Mouse (Mus musculus): ENCODE results near the gene Ctsa.
"Not testable (repeated sequence)": the region's sequence is repeated elsewhere in the genome, so short reads cannot be mapped to it uniquely, and the experiment has no call there.

Gene Ctsa

DNA sequence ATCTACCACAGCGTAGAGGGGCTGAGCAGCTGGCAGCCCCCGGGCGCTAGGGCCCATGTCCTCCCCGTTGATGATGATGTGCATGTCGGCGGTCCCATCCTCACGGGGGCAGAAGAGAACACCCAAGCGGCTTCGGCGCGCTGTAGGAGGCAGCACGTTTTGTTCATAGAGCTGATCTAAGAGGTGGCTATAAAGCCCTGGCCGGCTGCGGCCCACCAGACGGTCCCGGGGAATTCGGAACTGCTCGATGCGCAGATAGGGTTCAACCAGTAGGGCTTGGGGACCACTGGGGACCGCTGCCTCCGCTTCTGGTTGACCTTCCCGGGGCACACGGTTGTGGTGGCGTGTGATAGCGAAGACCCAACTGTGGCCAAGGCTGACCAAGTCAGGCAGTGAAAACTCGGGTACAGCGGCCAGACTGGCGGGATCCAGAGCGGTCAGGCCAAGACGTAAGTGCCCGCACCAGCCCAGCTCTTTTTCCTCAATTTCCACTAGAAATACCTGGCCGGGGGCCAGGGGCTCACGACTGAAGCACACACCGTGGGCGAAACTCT, at the start of gene Ctsa:
Ctsa (plus strand) TSS at position 126 of the 554 bp plus-strand sequence.
- peak; percentile 83 for DNase-seq

DNA sequence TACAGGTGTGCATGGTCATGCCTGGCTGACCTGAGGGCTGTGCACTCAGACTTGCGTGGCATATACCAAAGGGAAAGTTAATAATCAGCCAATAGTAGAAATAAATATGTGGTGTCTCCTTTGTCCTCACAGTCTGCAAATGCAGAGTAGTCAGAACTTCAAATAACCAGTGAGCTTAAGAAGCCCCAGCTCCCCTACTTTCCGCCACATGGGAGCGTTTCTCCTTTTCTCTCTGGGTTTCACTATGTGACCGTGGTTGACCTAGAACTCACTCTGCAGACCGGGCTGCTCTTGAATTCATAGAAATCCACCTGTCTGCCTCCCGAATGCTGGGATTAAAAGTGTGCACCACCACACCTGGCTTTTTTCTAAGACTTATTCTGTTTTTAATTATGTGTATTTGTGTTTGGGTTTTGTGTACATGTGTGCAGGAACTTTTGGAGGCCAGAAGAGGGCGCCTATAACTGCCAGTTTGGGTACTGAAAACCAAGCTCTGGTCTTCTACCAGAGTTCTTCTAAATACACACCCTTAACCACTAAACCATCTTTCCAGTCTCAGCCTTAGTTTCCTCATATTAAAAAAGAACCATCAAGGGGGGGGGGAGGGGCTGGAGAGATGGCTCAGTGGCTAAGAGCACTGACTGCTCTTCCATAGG, 48.6 kb upstream of the Ctsa start:
- no peak for DNase-seq

- peak; percentile 26 for DNase-seq
These were observed 47.7 kb upstream of the Ctsa start for GRCm38 (mm10) chr2:164784869-164785420.

GRCm38 (mm10) chr2:164785481-164786387, 46.9 kb upstream of the Ctsa start, which contains the start of gene Snx21:
Gene Snx21 (plus strand): TSS chr2:164785823.
- peak; percentile 92 for DNase-seq

GRCm38 (mm10) chr2:164786388-164786885, 46.2 kb upstream of the Ctsa start:
- DNase-seq: peak; percentile 43

- DNase-seq: no peak
These were observed 45.6 kb upstream of the Ctsa start for GRCm38 (mm10) chr2:164787032-164787431.

DNA sequence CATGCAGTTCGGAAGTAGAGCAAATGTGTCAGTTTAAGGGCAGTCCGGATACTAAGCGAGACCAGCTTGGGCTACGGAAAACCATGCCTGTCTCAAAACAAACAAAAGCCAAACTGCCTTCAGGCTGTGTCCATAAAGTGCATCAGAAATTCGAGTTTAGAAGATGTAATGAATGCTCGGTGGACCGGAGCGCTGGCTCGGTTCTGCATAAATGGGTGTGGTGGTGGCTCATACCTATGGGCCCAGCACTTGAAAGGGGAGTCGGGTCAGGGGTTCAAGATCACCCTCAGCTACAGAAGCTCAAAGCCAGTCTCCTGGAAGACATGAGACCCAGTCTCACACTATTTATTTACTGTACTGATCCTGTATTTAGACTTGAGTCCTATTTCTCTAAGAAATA, 44.9 kb upstream of the Ctsa start:
- DNase-seq: no peak

GRCm38 (mm10) chr2:164788411-164788810, 44.3 kb upstream of the Ctsa start:
- DNase-seq: no peak

GRCm38 (mm10) chr2:164790451-164790850, 42.2 kb upstream of the Ctsa start:
- DNase-seq: no peak

- no peak for DNase-seq
These were observed 40.8 kb upstream of the Ctsa start for GRCm38 (mm10) chr2:164791841-164792261.

- no peak for DNase-seq
These were observed 40.1 kb upstream of the Ctsa start for GRCm38 (mm10) chr2:164792400-164793190.

GRCm38 (mm10) chr2:164793236-164793635, 39.4 kb upstream of the Ctsa start:
- peak; percentile 66 for DNase-seq

GRCm38 (mm10) chr2:164793772-164794171, 38.9 kb upstream of the Ctsa start:
- no peak for DNase-seq

DNA sequence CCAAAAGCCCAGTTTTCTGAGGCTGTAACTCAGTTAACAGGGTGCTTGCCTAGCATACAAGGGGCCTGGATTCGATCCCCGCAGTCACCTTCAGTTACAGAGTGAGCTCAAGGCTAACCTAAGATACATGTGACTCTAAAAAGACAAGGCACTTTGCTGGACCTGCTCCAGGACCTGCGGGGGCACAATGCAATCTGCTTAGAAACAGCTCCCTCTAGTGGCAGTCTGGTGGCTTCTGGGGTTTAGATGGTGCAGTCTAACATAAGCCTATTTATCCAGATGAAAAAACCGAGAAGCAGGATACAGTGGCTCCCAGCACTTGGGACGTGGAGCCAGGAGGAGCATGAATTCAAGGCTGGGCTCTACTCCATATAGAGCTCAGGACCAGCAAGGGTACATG, 38.4 kb upstream of the Ctsa start:
- peak; percentile 92 for DNase-seq

- DNase-seq: no peak
These were observed 36.8 kb upstream of the Ctsa start for GRCm38 (mm10) chr2:164795868-164796267.

- DNase-seq: not testable (repeated sequence)
These were observed 34.1 kb upstream of the Ctsa start for GRCm38 (mm10) chr2:164798554-164798953.

DNA sequence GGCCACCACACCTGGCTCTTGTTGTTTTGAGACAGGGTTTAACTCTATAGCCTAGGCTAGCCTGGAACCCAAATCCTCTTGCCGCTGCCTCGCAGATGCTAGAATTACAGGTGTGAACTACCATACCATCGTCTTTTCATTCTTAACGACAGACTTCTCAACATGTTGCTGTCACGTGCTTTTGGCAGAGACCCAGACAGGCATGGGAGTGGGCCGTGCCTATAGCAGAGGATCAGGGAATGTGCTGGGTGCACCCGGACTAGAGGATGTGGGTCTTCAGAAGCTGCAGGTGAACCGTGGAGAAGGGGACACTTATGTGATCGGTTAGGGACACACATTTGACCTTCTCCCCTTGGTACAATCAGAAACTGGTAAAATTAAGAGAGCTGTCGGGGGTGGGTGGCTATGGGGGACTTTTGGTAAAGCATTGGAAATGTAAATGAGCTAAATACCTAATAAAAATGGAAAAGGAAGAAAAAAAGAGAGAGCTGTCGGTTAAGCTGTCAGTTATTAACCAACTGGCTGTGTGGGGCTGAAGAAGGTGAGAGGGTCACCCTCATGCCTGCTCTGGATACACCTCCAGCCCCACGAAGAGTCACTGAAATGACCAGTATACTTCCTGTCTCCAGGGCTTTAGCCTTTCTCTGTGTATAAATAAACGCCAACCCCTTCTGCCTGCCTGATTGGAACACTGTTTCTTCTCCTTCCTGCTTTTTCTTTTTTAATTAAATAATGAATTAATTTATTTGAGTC, 32.2 kb upstream of the Ctsa start:
- DNase-seq: no peak

GRCm38 (mm10) chr2:164803201-164803920, 29.3 kb upstream of the Ctsa start:
- no peak for DNase-seq

DNA sequence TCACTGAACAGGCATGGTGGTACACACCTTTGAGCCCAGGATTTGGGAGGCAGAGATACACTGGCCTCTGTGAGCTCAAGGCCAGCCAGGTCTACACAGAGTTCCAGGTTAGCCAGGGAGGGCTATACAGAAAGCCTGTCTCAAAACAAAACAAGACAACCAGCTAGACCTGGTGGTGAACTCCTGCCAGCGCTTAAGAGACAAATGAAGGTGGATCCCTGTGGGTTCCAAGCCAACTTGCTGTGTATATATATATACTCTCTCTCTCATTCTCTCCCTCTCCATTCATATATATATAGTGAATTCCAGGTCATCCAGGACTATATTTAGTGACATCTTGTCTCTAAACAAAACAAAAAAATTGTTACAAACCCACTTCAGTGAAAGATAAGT, 28.8 kb upstream of the Ctsa start:
- no peak for DNase-seq

DNA sequence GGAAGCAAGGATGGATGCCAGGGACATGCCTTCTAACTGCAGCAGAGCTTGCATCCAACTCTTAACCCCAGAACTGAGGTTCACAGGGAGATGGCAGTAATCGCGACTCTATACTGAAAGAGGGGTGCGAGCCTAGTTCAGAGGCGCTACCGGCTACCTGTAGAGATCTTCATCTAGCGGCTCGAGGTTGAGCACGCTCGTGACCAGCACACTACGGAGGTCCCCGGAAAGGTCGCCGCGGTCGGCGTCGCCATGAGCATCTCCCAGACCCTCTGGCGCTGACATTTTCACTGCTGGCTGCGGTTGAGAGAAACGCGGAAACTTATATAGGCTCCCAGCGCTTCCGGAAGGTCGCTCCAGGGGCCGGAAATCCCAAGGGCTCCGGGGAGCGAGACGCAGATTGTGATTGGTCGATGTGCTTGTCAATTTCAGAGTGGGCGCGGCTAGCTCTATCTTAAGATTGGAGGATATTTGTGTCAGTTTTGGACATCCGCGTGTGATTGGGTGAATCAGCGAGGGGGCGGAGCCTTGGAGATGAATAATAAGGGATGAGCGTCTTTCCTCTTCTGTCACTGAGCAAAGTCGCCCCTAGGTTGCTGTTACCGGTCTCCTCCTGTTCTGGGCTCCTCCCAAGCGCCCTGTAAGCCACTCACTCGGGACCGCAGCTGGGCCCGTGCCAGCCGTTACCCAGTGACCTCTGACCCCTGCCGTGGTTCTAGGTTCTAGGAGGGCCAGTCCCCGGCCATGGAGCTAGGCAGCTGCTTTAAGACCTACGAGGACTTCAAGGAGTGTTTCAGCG, 27.9 kb upstream of the Ctsa start, which contains the start of the genes Acot8 and Zswim3:
Acot8 (minus strand) TSS at position 350 of the 799 bp plus-strand sequence.
Zswim3 (plus strand) TSS at position 566 of the 799 bp plus-strand sequence.
- DNase-seq: peak; percentile 98
